Mouse (Mus musculus): Measurements from ENCODE around the gene Mast4. TPM values are rescaled to one million over a fixed set of nuclear protein-coding genes. Genes with fewer than 3 reads are reported as not detected.

Gene Mast4
- polyA plus RNA-seq, 1 experiment from 2014 or later, result 41.0 TPM

DNA sequence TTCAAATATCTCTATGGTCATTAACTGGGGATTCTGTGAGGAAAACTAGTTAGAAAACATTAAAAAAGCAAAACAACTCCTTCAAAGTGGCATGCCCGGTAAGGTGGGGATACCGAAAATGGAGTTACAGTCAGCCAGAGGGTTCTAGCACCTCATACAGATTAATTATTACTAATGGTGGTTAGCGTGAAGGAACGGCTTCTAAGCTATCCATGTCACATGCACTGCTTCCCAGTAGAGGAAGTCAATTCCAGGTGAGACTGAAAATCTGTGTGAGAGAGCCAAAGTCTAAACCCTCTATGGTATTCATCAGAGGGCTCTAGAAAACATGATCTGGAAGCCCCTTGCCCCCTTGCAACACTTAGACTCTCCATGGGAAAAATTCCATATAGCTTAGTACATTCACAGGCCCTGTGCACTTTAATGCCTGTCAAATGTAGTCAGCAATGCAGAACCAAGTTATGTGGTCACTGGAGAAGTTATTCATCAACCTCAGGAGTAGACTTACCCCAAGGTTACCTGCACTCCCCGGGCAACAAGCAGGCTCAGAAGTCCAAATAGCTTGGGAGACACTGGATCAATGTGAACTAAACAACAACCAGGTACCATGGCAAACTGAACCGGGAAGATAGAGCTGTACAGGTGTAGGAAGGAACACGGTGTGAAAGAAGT, 96.1 kb downstream of the Mast4 start:
- Histone ChIP-seq H3K36me3 (no peaks in the 10 kb centered on the region), H3K4me3 (no peak overlapping the region), H3K4me2 (no peak overlapping the region), H3K9ac (no peak overlapping the region), H3K27me3 (no peaks in the 10 kb centered on the region), H3K27ac (no peak overlapping the region), H3K9me3 (replicated peaks) (no peaks in the 10 kb centered on the region), H3K4me1 (replicated peaks) (no peaks in the 10 kb centered on the region)
- WGBS, result 93% methylated on average over 7 of the region's 7 CpGs
- no peak for ATAC-seq (replicated peaks; ENCODE audit: insufficient number of reproducible peaks, insufficient read depth, low FRiP score, low read depth)

- ATAC-seq (replicated peaks; ENCODE audit: insufficient number of reproducible peaks, insufficient read depth, low FRiP score, low read depth), result no peak
- Histone ChIP-seq H3K9me3 (replicated peaks) (no peaks in the 10 kb centered on the region), H3K36me3 (no peaks in the 10 kb centered on the region), H3K4me3 (no peak overlapping the region), H3K27ac (no peak overlapping the region), H3K27me3 (no peaks in the 10 kb centered on the region), H3K4me1 (replicated peaks) (no peaks in the 10 kb centered on the region), H3K4me2 (no peak overlapping the region), H3K9ac (no peak overlapping the region)
- 88% methylated on average over 7 of the region's 7 CpGs for WGBS
Observed at GRCm38 (mm10) chr13:103232171-103232570, 102.1 kb downstream of the Mast4 start.

GRCm38 (mm10) chr13:103229069-103229468, 105.2 kb downstream of the Mast4 start:
- 84% methylated on average over 4 of the region's 4 CpGs for WGBS
- no peaks in the 10 kb centered on the region for H3K27me3 ChIP-seq
- no peak for ATAC-seq (replicated peaks; ENCODE audit: insufficient number of reproducible peaks, insufficient read depth, low FRiP score, low read depth)

DNA sequence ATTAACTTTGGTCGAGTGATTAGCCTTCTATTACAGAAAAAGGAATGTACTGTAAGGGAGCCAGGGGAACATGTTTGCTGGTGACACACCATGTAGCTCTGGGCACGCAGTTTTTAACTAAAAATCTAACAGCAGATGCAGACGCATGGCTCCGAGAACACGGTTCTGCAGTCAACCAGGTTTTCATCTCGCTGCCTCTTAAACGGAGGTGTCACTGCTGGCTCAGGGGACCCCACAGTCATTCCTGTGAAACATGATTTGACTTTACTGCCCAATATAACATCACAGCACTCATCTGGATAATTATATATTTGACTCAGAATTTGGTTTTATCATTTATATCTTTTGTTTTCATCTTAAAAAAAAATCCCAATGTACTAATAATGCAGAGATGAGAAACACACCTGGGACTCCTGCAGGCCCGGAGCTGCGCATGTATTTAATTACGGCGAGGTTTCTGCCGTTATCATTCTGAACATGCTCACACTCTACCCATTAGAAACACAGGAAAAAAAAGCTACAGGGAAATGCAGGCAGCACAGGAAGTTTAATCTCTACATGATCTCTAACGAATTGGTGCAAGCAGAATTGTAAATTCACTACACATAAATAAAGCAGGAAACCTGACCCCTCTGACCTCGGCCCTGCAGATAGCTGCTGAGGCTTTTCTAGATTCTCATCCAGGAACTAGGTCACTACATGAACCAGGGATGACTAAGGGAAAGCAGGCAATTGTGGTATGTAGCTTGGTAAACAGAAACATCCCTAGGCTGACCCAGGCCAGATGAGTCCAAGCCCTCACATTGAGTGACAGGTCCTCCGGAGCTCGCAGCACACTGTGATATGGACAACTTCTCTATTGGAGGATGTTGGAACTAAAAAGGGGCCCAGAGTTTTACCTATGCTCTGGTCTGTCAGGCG, 108.1 kb downstream of the Mast4 start:
- H3K4me3 ChIP-seq, result no peak overlapping the region
- H3K4me2 ChIP-seq, result no peak overlapping the region
- WGBS, result 57% methylated on average over 17 of the region's 17 CpGs

More at GRCm38 (mm10) chr13:103229069-103229468, 105.2 kb downstream of the Mast4 start:
- no peak overlapping the region for H3K4me2 ChIP-seq
- H3K4me3 ChIP-seq, result no peak overlapping the region
- H3K9me3 ChIP-seq (replicated peaks), result no peaks in the 10 kb centered on the region
- no peak overlapping the region for H3K9ac ChIP-seq
- no peaks in the 10 kb centered on the region for H3K36me3 ChIP-seq
- no peak overlapping the region for H3K27ac ChIP-seq
- peaks cover 6% of the 10 kb centered on the region; the same call in 1 of the 2 replicates for H3K4me1 ChIP-seq (replicated peaks)

DNA sequence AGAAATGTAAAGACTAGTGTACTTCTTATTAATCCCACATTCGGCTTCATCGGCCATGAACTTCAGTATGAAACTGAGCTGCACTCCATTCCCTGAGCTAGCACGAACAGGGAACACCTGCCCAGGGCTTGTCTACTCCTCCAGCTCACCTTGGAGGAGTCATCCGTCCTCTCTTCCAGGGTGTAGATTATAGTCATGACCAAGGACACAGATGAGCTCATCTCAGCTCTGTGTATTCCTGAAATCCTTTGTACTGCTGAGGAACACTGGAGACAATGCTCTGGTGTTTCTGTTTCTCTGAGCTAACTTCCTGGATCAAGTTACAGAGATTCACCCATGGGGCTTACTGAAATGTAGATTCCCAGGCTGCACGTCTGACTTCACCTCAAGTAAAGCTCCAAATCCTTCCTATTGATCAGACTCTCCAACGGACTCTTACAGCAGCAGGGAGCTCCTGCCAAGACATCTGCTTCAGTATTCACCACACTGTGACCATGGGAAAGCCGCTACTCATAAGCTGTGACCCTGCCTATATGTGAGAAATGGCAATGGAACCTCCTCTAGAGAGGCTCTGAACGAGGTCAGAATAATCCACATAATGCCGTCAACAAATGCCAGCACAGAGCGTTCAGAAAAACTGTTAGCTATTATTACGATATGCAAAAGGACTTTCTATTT, 108.9 kb downstream of the Mast4 start:
- no peak for ATAC-seq (replicated peaks; ENCODE audit: insufficient number of reproducible peaks, insufficient read depth, low FRiP score, low read depth)
- Histone ChIP-seq H3K9me3 (replicated peaks) (no peaks in the 10 kb centered on the region), H3K4me2 (no peak overlapping the region), H3K27me3 (no peaks in the 10 kb centered on the region), H3K36me3 (no peaks in the 10 kb centered on the region), H3K9ac (no peak overlapping the region), H3K4me1 (replicated peaks) (peaks cover 11% of the 10 kb centered on the region), H3K27ac (no peak overlapping the region), H3K4me3 (no peak overlapping the region)
- 61% methylated on average over 11 of the region's 11 CpGs for WGBS

More for the DNA sequence above, 108.1 kb downstream of the Mast4 start:
- no peak for ATAC-seq (replicated peaks; ENCODE audit: insufficient number of reproducible peaks, insufficient read depth, low FRiP score, low read depth)
- H3K27ac ChIP-seq, result no peak overlapping the region
- H3K27me3 ChIP-seq, result no peaks in the 10 kb centered on the region
- H3K36me3 ChIP-seq, result no peaks in the 10 kb centered on the region
- H3K4me1 ChIP-seq (replicated peaks), result peaks cover 6% of the 10 kb centered on the region; the same call in 1 of the 2 replicates
- no peak overlapping the region for H3K9ac ChIP-seq
- H3K9me3 ChIP-seq (replicated peaks), result no peaks in the 10 kb centered on the region

DNA sequence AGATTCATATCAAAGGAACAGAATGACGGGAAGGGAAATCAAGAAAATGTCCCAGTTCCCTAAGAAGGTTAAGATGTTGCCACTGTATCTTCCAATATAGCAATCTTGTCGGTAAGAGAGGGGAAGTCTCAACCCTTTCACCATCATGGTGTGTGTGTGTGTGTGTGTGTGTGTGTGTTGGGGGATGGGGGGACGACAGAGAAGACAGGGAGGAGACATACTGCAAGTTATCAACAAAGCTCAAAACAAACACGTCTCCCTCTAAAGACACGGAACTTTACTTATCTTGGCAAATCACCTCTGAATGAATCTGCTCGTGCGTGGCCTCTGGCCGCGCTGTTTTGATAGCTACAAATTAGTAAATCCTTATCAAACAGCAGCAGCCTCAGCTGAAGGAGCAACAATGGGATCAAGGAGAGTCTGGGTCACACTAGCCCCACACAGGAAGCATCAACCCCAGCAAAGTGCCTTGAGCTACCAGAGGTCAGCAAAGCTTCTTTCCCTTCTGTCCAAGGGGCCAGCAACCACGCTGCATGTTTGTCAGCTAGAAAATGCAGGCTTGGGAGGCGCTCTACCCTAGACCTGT, 113.7 kb downstream of the Mast4 start:
- peaks cover 5% of the 10 kb centered on the region for H3K4me1 ChIP-seq (replicated peaks)
- no peak overlapping the region for H3K4me3 ChIP-seq
- no peak for ATAC-seq (replicated peaks; ENCODE audit: insufficient number of reproducible peaks, insufficient read depth, low FRiP score, low read depth)
- peak overlapping the region; percentile 23; the same call in 1 of the 2 replicates for H3K4me2 ChIP-seq
- 21% methylated on average over 11 of the region's 11 CpGs for WGBS
- H3K9ac ChIP-seq, result no peak overlapping the region
- no peaks in the 10 kb centered on the region for H3K27me3 ChIP-seq
- no peaks in the 10 kb centered on the region for H3K9me3 ChIP-seq (replicated peaks)
- H3K27ac ChIP-seq, result peak overlapping the region; percentile 54
- no peaks in the 10 kb centered on the region for H3K36me3 ChIP-seq

- no peaks in the 10 kb centered on the region for H3K36me3 ChIP-seq
- peak overlapping the region; percentile 54 for H3K27ac ChIP-seq
- peak overlapping the region; percentile 23; the same call in 1 of the 2 replicates for H3K4me2 ChIP-seq
- H3K9me3 ChIP-seq (replicated peaks), result no peaks in the 10 kb centered on the region
- H3K4me3 ChIP-seq, result no peak overlapping the region
- H3K9ac ChIP-seq, result no peak overlapping the region
- H3K4me1 ChIP-seq (replicated peaks), result peaks cover 5% of the 10 kb centered on the region
- 47% methylated on average over 2 of the region's 2 CpGs for WGBS
- no peaks in the 10 kb centered on the region for H3K27me3 ChIP-seq
- 0 out of 2 replicates have a peak, but pooled peaks have one; percentile 18 for ATAC-seq (replicated peaks; ENCODE audit: insufficient number of reproducible peaks, insufficient read depth, low FRiP score, low read depth)
Observed at GRCm38 (mm10) chr13:103219999-103220398, 114.3 kb downstream of the Mast4 start.

- WGBS, result 64% methylated on average over 3 of the region's 3 CpGs
- H3K36me3 ChIP-seq, result no peaks in the 10 kb centered on the region
- H3K4me2 ChIP-seq, result no peak overlapping the region
- H3K4me1 ChIP-seq (replicated peaks), result peaks cover 7% of the 10 kb centered on the region
- H3K27me3 ChIP-seq, result no peaks in the 10 kb centered on the region
- no peaks in the 10 kb centered on the region for H3K9me3 ChIP-seq (replicated peaks)
- H3K9ac ChIP-seq, result no peak overlapping the region
- no peak overlapping the region for H3K4me3 ChIP-seq
- no peak for ATAC-seq (replicated peaks; ENCODE audit: insufficient number of reproducible peaks, insufficient read depth, low FRiP score, low read depth)
- no peak overlapping the region for H3K27ac ChIP-seq
Observed at GRCm38 (mm10) chr13:103217486-103217885, 116.8 kb downstream of the Mast4 start.

- Histone ChIP-seq H3K9me3 (replicated peaks) (no peaks in the 10 kb centered on the region), H3K9ac (no peak overlapping the region), H3K4me1 (replicated peaks) (peaks cover 13% of the 10 kb centered on the region; the same call in 1 of the 2 replicates), H3K4me3 (no peak overlapping the region), H3K27me3 (no peaks in the 10 kb centered on the region), H3K27ac (no peak overlapping the region), H3K4me2 (no peak overlapping the region), H3K36me3 (no peaks in the 10 kb centered on the region)
- 62% methylated on average over 2 of the region's 3 CpGs for WGBS
- no peak for ATAC-seq (replicated peaks; ENCODE audit: insufficient number of reproducible peaks, insufficient read depth, low FRiP score, low read depth)
Observed at GRCm38 (mm10) chr13:103214506-103214905, 119.8 kb downstream of the Mast4 start.

GRCm38 (mm10) chr13:103211953-103212352, 122.3 kb downstream of the Mast4 start:
- H3K9me3 ChIP-seq (replicated peaks), result no peaks in the 10 kb centered on the region
- H3K4me2 ChIP-seq, result 0 out of 2 replicates have a peak overlapping the region, but pooled peaks have one; percentile 5
- no peaks in the 10 kb centered on the region for H3K36me3 ChIP-seq
- no peaks in the 10 kb centered on the region for H3K27me3 ChIP-seq
- H3K9ac ChIP-seq, result no peak overlapping the region
- H3K4me1 ChIP-seq (replicated peaks), result peaks cover 13% of the 10 kb centered on the region; the same call in 1 of the 2 replicates
- H3K4me3 ChIP-seq, result no peak overlapping the region
- peak overlapping the region; percentile 64 for H3K27ac ChIP-seq
- 47% methylated on average over 6 of the region's 6 CpGs for WGBS
- no peak for ATAC-seq (replicated peaks; ENCODE audit: insufficient number of reproducible peaks, insufficient read depth, low FRiP score, low read depth)
